Mouse (Mus musculus): Measurements from ENCODE around the gene Fbxl17.
A peak's percentile ranks its signal among the peaks of the same experiment; 100 is the strongest.

The Fbxl17 gene

GRCm38 (mm10) chr17:63159196-63159595 is 340.6 kb downstream of the Fbxl17 start:
- DNase-seq = no peak

- DNase-seq = no peak
Measured at GRCm38 (mm10) chr17:63158436-63158835, 341.4 kb downstream of the Fbxl17 start.

DNA sequence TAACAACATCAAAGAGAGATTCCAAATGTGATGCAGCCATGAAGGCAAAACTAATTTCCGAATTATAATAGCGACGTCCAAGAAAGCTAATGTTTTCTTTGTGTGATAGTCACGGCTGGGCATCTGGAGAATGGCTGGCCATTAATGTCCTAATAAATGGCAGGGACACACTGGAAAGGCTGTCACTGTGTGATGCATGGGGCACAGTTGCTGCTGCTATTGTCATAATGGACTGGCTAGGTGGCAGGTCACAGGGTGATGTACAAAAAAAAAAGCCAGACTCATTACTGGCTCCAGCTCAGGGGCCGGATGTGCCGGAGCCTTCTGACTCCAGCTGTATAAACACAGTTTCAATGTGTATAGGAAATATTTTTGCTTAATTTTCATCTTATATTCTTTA is 341.9 kb downstream of the Fbxl17 start:
- no peak for DNase-seq

DNA sequence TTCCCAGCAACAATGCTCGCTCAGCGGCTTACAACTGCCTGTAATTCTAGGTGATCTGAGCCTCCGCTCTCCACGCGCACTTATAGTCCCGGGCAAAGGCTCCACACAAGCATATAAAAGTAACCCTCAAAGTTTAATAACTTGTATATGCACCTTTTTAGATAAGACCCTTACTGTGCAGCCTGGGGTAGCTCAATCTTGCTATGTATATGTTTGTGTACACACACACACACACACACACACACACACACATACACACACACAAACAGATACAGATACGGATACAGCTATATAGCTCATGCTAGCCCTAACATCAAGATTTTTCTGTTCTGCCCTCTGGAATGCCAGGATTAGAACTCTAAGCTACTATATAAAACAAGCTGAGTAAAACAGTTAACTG is 342.8 kb downstream of the Fbxl17 start:
- no peak for DNase-seq

DNA sequence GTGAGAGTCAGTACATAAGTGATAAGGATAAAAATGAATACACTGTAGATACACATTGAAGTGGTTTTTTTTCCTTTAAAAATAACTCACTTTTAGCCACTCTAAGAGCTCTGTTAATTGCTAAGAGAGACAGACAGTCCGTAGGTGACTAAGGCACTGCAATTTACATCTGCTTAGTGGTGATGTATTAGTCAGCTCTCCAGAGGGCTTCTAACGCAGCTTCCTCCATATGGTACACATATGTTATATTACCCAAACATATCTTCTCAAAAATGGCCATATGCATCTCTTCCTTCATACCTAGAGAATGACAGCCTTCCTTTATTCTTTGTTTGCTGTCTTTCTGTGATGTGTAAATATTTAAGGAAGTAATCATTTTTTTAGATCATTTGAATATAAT is 353.3 kb downstream of the Fbxl17 start:
- DNase-seq = no peak

- DNase-seq = no peak
Measured at GRCm38 (mm10) chr17:63145751-63146491, 353.9 kb downstream of the Fbxl17 start.

GRCm38 (mm10) chr17:63145311-63145741 is 354.5 kb downstream of the Fbxl17 start:
- DNase-seq = no peak

DNA sequence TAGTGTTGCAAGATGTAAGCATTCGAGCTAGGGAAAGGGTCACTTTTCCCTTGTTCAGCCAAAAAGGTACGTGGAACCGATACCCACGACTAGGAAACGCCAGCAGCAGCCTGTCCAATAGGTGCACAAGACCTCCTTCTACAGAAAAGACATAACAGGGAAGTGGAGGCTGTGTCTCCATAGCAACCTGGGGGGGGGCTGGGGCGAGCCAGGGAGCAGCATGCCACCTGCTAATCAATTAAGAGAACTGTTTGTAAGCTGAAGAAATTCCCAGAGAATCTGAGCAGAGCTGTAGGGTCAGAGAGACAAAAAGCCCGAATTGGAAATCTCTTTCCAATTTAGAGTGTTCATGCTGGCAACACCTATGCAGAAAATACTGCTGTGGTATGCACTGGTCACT is 356.0 kb downstream of the Fbxl17 start:
- no peak for DNase-seq

DNA sequence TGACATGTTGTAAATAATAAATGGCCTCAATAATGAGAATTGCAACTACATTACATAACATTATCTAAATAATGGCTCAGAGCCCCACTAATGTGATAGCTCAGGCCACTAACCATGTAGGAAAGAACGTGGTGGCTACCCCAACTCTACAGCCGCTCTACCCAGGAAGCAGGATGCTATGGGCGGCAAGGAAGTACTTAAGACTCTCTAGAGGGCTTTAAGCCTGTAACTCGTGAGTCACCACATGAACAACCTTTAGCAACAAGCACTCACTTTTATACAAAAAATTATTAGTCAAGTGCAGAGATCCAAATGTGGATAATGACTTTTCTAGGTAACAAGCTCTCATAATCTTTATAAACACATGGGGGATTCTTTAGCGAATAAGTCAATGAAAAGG is 365.0 kb downstream of the Fbxl17 start:
- DNase-seq = no peak

- no peak for DNase-seq
Measured at GRCm38 (mm10) chr17:63122427-63122826, 377.4 kb downstream of the Fbxl17 start.

GRCm38 (mm10) chr17:63119701-63120100 is 380.1 kb downstream of the Fbxl17 start:
- no peak for DNase-seq

DNA sequence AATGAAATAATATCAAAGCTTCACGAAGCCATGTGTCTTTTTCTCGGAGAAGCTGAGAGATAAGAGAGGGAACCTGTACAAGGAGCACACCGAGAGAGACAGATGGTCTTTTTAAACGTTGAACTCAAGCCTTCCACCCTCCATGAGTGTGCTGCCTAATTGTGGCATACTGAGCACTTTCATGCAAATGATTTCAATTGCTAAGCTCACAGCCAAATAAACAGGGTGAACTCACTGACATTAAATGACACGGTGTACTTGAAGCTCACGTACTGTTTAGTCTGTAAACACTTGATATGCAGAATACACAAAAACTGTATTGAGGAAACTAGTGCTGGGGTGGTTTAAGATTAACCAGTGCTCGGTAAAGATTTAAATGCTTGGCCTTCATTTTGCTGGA is 380.7 kb downstream of the Fbxl17 start:
- DNase-seq = no peak

DNA sequence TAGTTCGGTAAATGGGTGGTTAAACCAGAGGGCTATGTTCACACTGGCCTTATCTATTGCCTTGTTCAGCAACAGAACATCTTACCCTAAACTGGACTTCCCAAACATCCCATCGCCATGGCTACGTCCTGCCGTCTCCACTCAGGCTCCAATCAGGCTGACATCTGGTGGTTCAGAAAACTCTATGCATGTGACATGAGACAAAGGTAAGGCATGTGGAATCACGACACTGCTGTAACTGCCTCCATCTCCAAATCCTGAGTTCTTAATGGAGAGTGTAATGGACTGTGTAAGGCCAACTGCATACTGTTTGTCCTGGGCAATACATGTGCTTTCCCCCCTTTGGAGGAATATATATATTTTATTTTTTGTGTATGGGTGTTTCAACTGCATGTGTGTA is 382.7 kb downstream of the Fbxl17 start:
- DNase-seq = no peak

DNA sequence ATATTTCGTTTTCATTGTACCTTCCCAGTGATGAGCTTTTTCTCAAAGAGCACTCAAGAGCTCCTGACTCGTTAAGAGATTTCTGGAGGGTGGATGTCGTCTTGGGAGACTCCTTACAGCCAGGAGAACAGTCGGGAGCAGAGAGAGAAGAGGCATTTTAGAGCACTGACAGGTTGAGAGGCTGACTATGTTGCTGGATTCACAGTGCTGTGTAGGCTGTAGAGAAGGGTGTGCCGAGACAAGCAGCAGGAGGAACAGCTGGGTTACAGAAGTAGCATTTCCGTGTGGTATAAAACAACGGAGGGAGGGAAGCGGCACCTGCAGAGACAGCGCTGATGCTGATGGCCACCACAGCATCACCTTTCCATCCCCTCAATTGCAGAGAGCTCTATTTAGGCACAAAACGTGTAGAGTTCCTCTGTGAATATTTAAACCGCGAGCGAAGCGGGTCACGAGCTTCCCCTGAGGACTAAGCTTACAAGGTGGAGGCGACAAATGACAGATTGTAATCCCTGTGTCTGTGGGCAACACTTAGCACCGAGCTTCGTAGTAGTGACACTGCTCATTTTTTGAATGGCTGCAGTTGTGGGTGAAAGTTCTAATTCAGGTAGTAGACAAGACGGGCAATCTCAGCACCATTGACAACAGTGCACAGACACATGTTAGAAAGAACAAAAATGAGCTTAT is 385.3 kb downstream of the Fbxl17 start:
- peak; percentile 49 for DNase-seq

DNA sequence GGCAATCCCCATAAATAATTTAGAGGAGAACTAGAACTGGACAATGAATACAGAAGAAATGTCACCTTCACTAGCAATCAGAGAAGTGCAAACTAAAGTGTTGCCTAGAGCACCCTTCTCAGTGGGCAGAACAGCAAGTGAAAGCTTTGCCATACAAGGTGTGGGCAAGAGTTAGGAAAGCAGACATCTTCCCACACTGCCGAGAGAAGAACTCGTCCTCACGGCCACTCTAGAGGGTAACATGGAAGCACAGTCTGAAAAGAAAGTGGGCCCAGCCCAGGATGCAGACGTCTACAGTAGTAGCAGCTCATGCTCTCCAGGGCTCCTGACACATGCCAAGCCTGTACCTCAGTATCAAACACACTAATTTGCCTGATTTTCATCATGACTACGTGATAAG is 387.0 kb downstream of the Fbxl17 start:
- peak; percentile 41 for DNase-seq

DNA sequence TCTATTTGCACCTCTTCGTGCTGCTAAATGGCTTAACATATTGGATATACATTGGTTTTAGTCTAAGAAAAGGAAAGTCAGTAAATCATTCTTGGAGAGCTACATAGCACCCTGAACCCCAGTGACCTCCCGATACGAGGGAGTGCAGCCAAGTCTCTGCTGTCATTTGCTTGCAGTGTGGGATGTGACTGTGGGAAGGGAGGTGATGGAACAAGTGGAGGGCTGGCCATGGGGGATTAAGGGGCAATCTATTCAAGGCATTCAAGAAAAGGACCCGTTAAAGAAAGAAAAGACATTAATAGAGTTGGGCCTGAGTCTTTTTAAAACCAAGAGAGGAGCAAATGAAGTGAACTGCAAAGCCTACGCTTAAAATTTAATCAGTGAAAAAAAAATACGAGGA is 388.8 kb downstream of the Fbxl17 start:
- DNase-seq = no peak

- DNase-seq = no peak
Measured at GRCm38 (mm10) chr17:63110211-63110755, 389.5 kb downstream of the Fbxl17 start.

DNA sequence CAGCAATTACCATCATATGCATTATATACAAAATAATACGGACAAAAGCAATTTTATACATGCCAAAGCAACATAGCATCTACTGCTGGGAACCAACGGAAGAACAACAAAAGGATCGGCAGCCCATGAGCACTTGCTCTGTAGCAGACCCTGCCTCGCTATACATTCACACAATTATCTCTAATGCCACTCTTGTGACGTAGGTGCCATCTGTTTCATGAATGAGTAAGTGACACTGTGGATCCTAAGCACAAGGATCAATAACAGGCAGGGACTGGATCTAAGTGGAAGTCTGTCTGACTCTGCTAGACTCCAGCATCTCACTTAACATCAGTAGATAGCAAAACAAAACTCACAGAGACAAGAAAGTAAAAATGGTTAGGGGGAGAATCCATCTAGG is 391.8 kb downstream of the Fbxl17 start:
- DNase-seq = no peak

GRCm38 (mm10) chr17:63107515-63107914 is 392.3 kb downstream of the Fbxl17 start:
- no peak for DNase-seq

GRCm38 (mm10) chr17:63095553-63095952 is 404.3 kb downstream of the Fbxl17 start:
- no peak for DNase-seq

- no peak for DNase-seq
Measured at GRCm38 (mm10) chr17:63095017-63095416, 404.8 kb downstream of the Fbxl17 start.

DNA sequence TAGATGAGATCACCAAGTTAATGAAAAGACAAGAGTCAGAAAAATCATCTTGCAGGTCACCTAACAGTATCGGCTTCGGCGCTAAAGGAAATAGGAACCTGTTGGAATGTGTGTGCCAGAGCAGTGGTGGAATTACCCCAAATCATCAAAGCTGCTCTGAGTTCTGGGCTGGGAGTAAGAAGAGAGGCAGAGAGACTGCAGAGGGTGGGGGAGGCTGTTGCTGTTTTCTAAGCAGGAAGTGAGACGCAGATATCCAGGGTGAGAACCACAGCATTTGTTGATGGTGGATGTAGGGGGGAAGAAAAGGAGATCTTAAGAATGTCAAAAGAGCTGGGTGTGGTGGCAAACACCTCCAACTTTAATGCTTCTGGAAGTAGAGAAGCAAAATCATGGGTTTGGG is 406.6 kb downstream of the Fbxl17 start:
- DNase-seq = no peak

- DNase-seq = no peak
Measured at GRCm38 (mm10) chr17:63092774-63093173, 407.0 kb downstream of the Fbxl17 start.

DNA sequence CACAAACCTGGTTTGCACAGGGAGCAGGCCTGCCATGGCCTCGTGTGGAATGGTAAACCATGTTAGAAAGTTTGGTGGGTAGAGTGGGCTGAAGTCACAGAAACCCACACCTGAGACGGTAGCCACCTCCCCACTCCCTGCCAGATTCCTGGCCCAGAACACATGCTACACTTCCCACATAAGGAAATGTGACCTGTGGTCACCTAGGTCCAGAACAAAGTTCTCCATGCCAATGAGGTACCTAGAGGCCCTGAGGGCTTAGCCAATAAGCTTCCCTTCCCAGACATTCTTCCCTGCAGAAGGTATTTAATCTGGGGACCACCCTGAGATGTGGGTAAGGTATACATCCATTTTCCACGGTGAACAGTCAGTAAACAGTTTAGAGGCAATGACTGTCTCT is 409.7 kb downstream of the Fbxl17 start:
- DNase-seq = no peak

Measured in right cerebral cortex, adult 18-20 months (tissue).